Mouse (Mus musculus) gastrocnemius, postnatal 25 days (tissue): ENCODE data around the gene Pigk. TPM values are rescaled to one million over a fixed set of nuclear protein-coding genes. Genes with fewer than 3 reads are reported as not detected.
"Not testable (repeated sequence)": the region's sequence is repeated elsewhere in the genome, so short reads cannot be mapped to it uniquely, and the experiment has no call there.

Source experiments
- DNase-seq: peaks from one replicate; pipeline ENCODE4 v3.0.0; 2022
- total RNA-seq, 2 experiments: library from RNA; stranded (reverse); gene quantifications; 1 replicate in 1 of 2; 2 replicates in 1 of 2; pipeline ENCODE4 v1.2.3; 2021

Gene Pigk
- total RNA-seq, 2 experiments from 2014 or later: 19.2 to 20.2 TPM

GRCm38 (mm10) chr3:152767485-152767884 is 53.6 kb downstream of the Pigk start:
- no peak for DNase-seq

- DNase-seq: no peak
These were observed 56.2 kb downstream of the Pigk start for GRCm38 (mm10) chr3:152770056-152770455.

- no peak for DNase-seq
These were observed 62.5 kb downstream of the Pigk start for GRCm38 (mm10) chr3:152776363-152776762.

- DNase-seq: no peak
These were observed 63.1 kb downstream of the Pigk start for GRCm38 (mm10) chr3:152776872-152777540.

GRCm38 (mm10) chr3:152779819-152780218 is 65.9 kb downstream of the Pigk start:
- DNase-seq: no peak

GRCm38 (mm10) chr3:152783792-152784191 is 69.9 kb downstream of the Pigk start:
- DNase-seq: peak; percentile 33

- not testable (repeated sequence) for DNase-seq
These were observed 70.5 kb downstream of the Pigk start for GRCm38 (mm10) chr3:152784353-152784752.

GRCm38 (mm10) chr3:152788301-152788953 is 74.5 kb downstream of the Pigk start:
- not testable (repeated sequence) for DNase-seq

GRCm38 (mm10) chr3:152792601-152793000 is 78.7 kb downstream of the Pigk start:
- DNase-seq: no peak

GRCm38 (mm10) chr3:152793006-152793405 is 79.1 kb downstream of the Pigk start:
- no peak for DNase-seq

GRCm38 (mm10) chr3:152796216-152796615 is 82.3 kb downstream of the Pigk start:
- no peak for DNase-seq

GRCm38 (mm10) chr3:152797354-152797753 is 83.5 kb downstream of the Pigk start:
- DNase-seq: no peak

- DNase-seq: no peak
These were observed 86.0 kb downstream of the Pigk start for GRCm38 (mm10) chr3:152799738-152800431.

GRCm38 (mm10) chr3:152813905-152814304 is 100.0 kb downstream of the Pigk start:
- no peak for DNase-seq

GRCm38 (mm10) chr3:152815110-152815509 is 101.2 kb downstream of the Pigk start:
- no peak for DNase-seq

- DNase-seq: no peak
These were observed 106.5 kb downstream of the Pigk start for GRCm38 (mm10) chr3:152820406-152820805.

- peak; percentile 11 for DNase-seq
These were observed 107.3 kb downstream of the Pigk start for GRCm38 (mm10) chr3:152821202-152821601.

GRCm38 (mm10) chr3:152831377-152831776 is 117.5 kb downstream of the Pigk start:
- no peak for DNase-seq

- DNase-seq: no peak
These were observed 118.1 kb downstream of the Pigk start for GRCm38 (mm10) chr3:152831974-152832373.

- DNase-seq: no peak
These were observed 118.5 kb downstream of the Pigk start for GRCm38 (mm10) chr3:152832436-152832835.

GRCm38 (mm10) chr3:152837407-152837806 is 123.5 kb downstream of the Pigk start:
- no peak for DNase-seq

- no peak for DNase-seq
These were observed 124.0 kb downstream of the Pigk start for GRCm38 (mm10) chr3:152837938-152838337.

- no peak for DNase-seq
These were observed 127.4 kb downstream of the Pigk start for GRCm38 (mm10) chr3:152841264-152841663.
